Mouse (Mus musculus): ENCODE data around the gene Trpd52l3.
"Not testable (repeated sequence)": the region's sequence is repeated elsewhere in the genome, so short reads cannot be mapped to it uniquely, and the experiment has no call there.

The Trpd52l3 gene

GRCm38 (mm10) chr19:30003621-30004020, at the start of gene Trpd52l3:
TSS of gene Trpd52l3 (plus strand) at chr19:30003790.
- no peak for DNase-seq

DNA sequence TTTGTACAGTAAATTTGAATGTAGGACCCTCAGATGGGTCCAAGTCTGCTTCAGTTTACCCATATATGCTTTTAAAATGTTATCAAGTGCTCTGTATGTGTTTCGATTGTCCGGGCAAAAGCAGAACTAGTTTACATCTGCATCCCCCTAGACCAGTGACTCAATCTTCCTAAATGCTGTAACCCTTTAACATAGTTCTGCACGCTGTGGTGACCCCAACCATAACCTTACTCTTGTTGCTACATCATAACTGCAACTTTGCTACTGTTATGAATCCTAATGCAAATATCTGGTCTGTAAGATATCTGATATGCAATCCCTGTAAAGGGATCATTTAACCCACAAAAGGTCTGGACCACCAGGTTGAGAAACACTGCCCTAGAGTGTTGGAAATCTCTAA, 49.8 kb upstream of the Trpd52l3 start:
- DNase-seq = no peak

GRCm38 (mm10) chr19:29955454-29955853, 48.1 kb upstream of the Trpd52l3 start:
- DNase-seq = no peak

DNA sequence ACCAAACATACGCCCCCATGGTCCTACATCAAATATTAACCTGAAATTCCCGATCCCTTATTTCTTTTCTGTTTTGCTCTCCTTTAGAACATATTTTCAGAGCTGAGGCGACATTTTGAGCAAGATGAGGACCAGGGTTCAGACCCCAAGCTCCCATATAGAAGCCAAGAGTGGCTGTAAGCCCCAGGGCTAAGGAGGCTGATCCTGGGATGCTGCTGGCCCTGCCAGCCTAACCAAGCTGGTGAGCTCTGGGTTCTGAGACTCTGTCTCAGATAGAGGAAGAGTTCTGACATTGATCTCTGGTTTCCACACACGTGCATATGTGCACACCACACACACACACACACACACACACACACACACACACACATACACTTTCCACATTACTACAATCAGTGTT, 42.7 kb upstream of the Trpd52l3 start:
- no peak for DNase-seq

DNA sequence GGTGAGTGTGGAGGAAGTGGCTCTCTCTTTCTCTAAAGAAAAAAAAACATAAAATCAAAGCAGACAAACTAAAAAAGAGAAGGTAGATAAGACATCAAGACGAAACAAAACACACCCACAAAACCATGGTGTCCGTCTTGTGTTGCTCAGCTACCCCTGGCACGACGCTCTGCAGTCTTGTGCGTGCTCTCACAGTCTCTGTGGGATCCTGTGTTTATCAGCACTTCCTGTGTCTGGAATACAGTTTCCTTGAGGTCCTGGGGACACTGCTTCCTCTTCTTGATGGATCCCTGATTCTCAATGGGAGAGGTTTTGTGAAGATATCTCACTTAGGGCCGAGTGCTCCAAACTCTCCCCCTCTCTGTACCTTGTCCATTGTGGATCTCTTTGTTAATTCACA, 41.7 kb upstream of the Trpd52l3 start:
- DNase-seq = peak; percentile 7

- no peak for DNase-seq
Measured at GRCm38 (mm10) chr19:29963598-29964092, 39.9 kb upstream of the Trpd52l3 start.

DNA sequence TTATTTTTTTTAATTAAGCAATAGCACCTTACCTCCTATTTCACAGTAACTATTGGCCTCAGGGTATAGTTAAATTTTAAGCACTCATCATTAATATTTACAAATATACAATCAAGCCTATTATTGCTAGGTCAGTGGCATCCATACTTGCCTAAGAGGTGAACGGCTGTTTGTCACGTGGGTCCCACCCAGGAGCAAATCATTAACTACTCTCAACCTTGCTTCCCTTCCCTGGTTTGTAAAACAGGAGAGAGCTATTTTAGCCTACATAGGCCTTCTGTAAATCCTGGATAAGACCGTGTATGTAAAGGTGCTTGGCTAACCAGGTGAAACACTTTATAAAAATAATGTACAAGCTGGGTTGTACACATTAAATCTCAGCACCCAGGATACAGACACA, 35.6 kb upstream of the Trpd52l3 start:
- DNase-seq = no peak

DNA sequence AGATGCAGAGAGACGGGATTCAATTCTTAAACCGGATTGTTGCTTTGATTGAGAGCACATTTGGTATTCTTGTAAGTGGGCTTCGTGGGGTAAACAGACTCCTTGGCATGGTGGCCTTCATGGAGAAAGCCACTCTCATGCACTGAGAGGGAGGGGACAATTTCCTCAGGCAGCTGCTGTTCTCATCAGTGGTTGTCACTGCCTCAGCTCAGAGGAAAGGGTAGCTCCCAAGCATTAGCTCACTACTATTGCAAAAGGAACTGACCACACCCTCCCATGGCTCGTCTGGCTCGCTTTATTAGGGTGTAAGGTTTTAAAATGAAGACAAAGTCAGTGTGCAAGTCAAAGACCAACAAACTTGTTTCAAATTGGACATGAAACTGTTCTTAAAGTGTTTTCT, 30.2 kb upstream of the Trpd52l3 start:
- no peak for DNase-seq

GRCm38 (mm10) chr19:29978847-29979246, 24.7 kb upstream of the Trpd52l3 start:
- peak; percentile 45 for DNase-seq

GRCm38 (mm10) chr19:29979452-29980089, 24.0 kb upstream of the Trpd52l3 start:
- no peak for DNase-seq

GRCm38 (mm10) chr19:29984208-29985005, 19.2 kb upstream of the Trpd52l3 start:
- no peak for DNase-seq

DNA sequence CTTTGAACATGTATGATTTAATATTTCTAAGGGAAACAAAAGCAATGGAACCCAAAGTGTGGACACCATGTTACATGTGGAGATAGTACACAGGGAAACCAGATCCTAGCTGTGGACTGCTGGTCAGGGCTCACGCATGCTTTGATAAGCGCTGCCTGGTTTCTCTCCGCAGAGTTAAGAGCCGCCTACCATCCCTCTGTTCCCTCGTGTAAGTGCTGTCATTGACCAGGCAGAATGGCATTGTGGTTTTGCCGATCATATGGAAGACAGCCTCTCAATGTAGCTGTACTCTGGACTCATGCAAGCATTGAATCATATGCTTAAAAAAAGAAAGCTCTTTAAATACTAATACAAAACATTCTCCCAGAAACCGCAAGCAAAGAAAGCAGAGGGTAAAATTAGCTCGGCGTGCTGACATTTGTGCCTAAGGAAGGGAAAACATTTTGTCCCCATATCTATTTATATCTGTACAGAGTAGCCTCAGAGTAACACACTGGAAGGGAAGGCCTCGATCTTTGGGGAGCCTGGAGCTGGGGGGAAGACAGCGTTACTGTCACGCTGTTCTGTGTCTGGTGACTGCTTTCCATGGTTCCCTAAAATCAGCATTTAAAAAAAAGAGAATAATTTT, 17.0 kb upstream of the Trpd52l3 start:
- no peak for DNase-seq

GRCm38 (mm10) chr19:30000406-30001365, 2.9 kb upstream of the Trpd52l3 start:
- no peak for DNase-seq

- DNase-seq = no peak
Measured at GRCm38 (mm10) chr19:30001550-30001949, 2.0 kb upstream of the Trpd52l3 start.

DNA sequence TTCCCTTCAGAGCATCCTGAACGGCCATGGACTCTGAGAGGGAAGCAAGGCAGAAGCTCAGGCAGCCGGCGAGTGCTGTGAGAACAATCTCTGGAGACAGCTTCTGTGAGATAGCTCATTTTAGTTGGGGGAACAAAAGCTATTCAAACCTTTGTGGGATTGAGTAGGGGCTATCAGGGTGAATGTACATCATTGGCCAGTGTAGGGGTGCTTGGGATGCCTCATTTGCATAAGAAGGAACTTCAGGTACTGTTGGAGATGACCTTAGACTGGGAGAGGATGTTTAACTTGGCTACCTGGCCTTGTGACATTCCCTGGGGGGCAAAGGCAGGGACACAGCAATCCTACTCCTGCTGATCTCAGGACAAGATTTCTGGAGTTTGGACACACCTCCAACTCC, 2.8 kb downstream of the Trpd52l3 start:
- no peak for DNase-seq

DNA sequence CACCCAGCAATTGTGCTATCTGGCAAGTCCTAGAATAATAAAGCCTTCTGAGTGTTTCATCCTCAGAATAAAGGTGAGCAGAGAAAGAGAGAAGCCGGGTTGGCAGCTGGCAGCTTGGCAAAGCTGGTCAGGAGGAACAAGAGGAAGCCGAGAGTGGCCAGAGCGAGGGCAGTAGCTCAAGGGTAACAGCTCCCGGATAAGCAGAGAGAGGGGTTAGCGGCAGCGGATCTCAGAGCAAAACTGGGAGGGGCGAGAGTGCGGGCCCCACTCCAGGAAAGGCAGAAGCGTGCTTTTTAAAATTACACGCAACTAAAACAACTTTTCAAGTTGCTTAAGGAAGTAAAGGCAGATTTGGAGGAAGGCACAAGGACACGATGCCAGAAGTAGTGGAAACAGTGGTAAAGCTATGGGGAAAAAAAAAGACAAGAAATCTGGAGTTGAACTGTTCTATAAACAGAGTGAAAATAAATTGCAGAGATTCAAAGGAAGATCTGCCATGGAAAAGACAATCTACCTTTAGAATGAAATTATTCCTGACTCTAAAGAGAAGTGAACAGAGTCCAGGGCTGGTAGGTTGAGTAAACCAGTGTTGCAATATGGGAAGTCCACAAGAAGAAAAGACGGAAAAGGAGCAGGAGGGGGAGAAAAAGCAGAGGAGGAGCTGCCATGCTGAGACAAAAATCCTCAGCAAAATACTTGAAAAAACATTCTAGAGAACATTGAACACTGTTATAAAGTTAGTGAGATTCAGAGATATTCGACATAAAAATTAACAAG, 7.1 kb downstream of the Trpd52l3 start:
- DNase-seq = no peak

GRCm38 (mm10) chr19:30014331-30014730, 10.7 kb downstream of the Trpd52l3 start:
- DNase-seq = no peak

DNA sequence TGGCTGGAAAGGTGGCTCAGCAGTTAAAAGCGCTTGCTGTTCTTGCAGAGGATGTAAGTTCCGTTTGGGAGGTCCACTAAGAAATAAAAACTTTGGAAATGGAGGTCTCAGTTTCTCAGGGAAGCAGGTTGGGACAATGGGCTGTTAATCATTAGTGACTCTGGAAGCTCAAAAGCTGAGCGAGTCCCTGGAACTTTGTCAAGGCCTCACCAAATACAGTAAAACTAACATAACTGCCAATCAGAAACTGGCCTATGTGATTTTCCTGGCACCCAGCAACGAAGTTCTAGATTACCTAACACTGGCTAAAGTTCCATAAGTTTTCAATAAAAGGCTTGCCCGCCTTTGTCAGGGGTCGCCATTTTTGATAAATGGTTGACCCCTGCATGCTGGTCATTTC, 12.6 kb downstream of the Trpd52l3 start:
- no peak for DNase-seq

DNA sequence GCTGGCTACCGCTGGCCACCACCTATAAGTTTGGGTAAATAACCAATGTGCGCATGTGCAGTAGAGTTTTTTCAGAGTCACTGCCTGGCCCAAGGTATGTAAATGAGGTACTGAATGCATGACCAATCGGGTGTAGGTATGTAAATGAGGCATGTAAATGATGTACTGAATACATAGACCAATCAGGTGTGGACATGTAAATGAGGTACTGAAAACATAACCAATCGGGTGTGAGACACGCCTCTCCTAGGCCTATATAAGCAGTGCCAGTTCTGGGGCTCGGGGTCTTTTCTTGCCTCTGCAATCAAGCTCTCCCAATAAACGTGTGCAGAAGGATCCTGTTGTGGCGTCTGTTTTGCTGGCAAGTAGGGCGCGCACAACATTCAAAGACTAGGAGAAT, 19.8 kb downstream of the Trpd52l3 start:
- DNase-seq = not testable (repeated sequence)

GRCm38 (mm10) chr19:30029002-30029710, 25.6 kb downstream of the Trpd52l3 start:
- no peak for DNase-seq

All from lung, postnatal 14 days (tissue).